Mouse (Mus musculus): Measurements from ENCODE around the gene Rab3a.

GRCm38 (mm10) chr8:70756476-70757040 is 2.1 kb downstream of the Rab3a start:
- TF ChIP-seq EP300 (IDR thresholded peaks at IDR 0.05; ENCODE audit: low read depth) (no peak), CTCF (IDR thresholded peaks at IDR 0.05; ENCODE audit: low read depth) (no peak)
